Mouse (Mus musculus): ENCODE measurements around the gene Lif.

Lif gene

DNA sequence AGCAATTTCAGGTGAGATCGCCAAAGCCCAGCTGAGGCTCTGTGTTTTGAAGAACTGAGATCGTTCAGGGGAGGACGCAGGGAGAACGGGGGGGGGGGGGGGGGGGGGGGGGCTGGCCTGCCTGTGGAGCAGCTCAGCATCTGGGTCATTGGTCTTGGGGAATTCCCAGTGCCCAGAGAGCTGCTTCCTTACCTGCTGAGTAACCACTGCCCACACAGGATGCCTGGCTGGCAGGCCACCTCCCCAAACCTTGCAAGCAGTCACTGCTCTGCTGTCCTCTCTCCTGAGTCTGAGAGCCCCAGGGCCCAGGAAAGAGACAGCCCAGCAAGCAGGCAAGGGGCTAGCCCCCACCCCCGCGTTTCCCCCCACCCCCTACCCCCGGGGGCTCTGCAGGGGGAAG lies 5.5 kb downstream of the Lif start:
- DNase-seq (ENCODE audit: low spot score) = no peak

- no peak for DNase-seq (ENCODE audit: low spot score)
These were observed 5.9 kb downstream of the Lif start for GRCm38 (mm10) chr11:4263296-4263695.

DNA sequence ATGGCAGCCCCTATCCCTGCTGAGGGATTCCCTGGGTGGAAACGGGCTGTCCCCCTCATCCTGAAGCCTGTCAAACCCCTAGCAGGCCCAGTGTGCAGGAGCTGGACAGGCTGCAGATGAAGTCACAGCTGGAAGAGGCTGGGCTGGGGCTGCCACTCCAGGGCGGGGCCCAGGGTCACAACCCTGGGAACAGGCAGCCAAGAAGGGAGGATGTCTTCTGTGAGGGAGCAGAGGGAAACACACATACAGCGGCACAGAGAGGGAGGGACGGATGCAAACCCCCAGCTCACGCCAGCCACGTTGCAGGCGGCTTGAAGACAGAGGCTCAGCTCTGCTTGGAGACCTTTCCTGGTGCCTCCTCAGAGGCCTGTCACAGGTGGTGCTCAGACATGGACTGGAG lies 6.7 kb downstream of the Lif start:
- DNase-seq (ENCODE audit: low spot score) = peak; percentile 47

DNA sequence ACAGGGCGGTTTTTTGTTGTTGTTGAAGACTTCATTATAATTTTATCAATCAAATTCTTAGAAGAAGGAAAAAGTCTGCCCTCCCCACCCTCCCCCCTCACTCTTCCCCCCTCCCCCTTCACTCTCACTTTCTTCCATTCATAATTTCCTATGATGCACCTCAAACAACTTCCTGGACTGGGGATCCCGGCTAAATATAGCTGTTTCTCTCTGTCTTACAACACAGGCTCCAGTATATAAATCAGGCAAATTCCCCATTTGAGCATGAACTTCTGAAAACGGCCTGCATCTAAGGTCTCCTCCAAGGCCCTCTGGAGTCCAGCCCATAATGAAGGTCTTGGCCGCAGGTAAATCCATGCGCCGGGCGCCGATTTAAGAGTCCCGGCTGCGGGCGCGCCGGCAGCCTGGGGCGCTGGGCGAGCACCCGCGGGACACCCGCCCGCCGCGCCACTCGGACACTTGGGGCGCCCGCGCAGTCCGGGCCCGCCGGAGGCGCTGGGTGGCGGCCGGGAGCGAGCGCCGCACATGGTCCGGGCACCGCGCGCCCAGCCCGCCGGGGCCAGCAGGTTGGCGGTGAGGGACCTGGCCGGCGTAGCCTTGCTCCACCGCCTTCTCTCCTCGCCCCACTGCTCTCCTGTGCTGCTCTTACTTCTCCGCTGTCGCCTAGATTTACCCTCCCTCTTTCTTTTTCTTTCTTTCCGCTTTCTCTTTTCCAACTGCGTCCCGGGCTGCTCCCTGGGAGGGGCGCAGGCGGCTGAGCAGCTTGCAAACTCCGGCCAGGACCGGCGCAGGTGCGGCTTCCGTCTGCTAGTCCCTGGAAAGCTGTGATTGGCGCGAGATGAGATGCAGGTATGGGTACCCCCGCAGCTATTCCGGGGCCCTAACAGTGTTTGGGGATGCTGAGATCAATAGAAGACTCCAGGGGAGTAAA lies 9.2 kb downstream of the Lif start:
- DNase-seq (ENCODE audit: low spot score) = peak; percentile 56

DNA sequence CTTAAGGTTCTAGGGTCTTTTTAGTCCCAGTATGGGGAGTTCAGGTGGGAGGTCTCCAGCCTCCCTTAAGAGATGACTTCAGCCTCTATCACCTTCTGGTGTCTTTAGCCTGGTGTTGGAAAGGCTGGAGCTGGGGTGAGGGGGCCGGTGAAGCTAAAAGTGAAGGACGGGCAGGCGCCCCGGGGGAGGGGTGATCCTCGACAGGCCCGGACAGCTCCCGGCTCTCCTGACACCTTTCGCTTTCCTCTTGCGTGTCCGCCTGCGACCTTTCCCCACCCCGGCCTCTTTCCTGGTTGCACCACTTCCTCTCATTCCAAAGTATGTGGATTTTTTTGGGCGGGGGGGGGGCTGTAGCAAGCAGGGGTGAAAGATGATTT lies 9.8 kb downstream of the Lif start:
- DNase-seq (ENCODE audit: low spot score) = no peak

DNA sequence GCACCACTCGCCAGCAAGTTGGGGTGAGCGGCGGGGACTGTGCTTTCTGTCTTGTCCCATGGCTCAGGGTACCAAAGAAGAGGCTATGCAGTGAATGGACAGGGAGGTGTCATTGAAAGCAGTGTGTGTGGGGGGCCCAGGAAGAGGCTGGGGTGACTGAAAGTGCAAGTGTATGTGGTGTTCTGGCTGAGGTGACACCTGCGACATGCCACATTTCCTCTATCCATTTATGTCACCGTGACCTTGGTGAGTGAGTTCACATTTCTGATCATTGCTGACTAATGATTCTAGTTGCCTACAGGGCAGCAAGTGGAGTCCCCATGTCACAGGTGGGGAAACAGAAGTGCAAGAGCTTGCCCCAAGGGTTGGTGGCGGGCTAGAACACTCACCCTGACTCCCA lies 11.1 kb downstream of the Lif start:
- no peak for DNase-seq (ENCODE audit: low spot score)

GRCm38 (mm10) chr11:4270744-4271459 lies 13.5 kb downstream of the Lif start:
- no peak for DNase-seq (ENCODE audit: low spot score)

DNA sequence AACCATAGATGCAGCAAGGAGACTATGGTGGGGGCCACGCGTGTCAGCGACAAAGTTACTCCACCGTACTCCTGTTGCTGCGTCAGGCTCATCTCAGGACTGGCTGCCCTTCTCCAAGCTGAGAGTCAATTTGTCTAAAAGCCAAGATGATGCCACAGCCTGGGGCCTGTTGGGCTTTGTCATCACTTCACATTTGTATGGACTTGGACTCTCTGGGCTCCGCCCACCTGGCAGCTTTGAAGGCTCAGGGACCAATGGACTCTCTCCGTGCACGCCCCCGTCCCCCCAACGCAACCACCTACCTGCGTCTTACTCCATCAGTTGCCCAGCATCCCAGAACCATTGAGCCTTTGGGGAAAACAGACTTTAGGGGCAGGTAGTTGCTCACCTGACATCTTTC lies 14.2 kb downstream of the Lif start:
- DNase-seq (ENCODE audit: low spot score) = no peak

DNA sequence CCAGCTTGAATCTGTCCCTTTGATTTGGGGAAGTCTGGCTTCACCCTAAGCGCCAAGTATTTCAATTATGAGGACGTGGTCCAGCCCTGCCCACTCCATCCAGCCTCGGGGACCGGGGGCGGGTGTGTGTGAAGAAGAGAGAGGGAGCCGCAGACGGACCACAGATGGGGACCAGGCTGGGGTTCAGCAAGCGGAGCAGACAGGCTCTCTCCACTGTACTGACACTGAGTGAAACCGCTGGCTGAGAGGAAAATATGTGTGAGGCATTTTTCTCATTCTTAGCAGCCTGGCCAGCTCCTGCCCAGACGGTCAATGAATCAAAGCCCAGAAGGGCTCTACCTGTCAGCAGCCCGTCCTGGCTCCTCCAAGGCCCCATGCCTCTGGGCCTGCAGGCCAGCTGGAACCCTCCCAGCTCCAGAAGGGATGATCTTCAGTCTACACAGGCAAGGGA lies 19.1 kb downstream of the Lif start:
- no peak for DNase-seq (ENCODE audit: low spot score)

- no peak for DNase-seq (ENCODE audit: low spot score)
These were observed 22.6 kb downstream of the Lif start for GRCm38 (mm10) chr11:4279909-4280308.

- DNase-seq (ENCODE audit: low spot score) = no peak
These were observed 24.5 kb downstream of the Lif start for GRCm38 (mm10) chr11:4281852-4282251.

- no peak for DNase-seq (ENCODE audit: low spot score)
These were observed 26.3 kb downstream of the Lif start for GRCm38 (mm10) chr11:4283627-4284026.

DNA sequence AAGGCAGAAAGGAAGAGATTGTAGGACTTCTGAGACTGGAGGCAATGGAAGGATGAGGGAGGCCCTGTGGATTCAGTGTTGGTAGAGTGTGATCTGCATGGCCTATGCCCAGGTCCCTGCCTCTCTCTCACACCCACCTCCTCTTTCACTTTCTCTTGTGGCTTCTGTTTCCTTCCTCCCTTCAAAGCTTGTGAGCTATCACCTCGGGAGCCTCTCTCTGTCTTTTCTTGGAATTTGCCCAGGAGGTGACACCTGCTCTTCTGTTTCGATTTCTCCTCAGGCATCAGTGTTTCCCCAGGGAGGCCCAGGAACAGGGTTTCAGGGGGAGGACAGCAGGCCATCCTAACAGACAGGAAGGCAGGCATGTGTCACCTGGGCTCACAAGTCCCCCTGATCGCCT lies 31.9 kb downstream of the Lif start:
- DNase-seq (ENCODE audit: low spot score) = no peak

- DNase-seq (ENCODE audit: low spot score) = no peak
These were observed 34.3 kb downstream of the Lif start for GRCm38 (mm10) chr11:4291639-4292038.

DNA sequence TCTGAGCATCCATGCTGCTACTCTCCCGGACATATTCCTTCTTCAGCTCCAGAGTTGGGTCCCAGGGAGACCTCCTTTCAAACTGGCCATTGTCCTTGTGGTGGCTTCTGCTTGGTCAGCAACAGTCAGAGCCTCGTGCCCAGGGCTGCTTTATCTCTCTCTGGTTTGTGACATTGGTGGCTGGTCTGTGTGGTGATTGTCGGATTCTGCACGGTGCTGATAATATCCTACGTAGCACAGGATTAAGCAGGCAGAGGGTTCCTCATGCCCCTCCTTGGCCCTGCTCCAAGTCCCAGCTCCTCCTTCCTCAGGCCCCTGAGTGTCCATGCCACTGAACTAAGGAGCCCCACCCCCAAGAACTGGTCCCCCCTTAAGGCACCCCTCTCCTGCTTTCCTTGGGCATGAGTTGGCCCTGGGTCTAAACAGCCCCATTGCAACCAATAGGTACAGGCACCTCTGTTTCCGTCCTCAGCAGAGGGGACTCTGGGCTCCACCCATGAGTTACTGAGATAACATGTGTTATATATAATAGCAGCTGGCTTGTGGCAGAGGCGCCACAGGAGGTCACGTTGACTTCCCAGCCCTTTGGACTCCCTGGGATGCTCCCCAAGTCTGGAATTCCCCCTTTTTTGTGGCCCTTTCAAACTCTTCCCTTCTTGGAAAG lies 35.0 kb downstream of the Lif start:
- DNase-seq (ENCODE audit: low spot score) = no peak

DNA sequence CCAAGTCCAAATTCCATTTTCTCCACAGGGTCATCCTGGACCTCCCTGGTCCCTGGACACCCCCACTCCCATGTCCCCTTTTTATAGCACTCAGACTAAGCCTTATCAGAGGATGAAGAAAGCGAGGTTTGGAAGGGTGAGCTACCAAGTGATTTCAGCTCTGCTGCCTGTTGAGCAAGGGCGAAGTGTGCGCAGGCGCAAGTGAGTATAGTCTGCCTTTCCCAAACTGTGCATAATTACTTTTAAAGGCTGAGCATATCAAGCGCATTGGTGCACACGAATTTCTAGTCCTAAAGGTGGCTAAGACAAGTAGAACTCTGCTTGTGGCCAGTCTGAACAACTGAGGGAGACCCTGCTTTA lies 35.5 kb downstream of the Lif start:
- no peak for DNase-seq (ENCODE audit: low spot score)

DNA sequence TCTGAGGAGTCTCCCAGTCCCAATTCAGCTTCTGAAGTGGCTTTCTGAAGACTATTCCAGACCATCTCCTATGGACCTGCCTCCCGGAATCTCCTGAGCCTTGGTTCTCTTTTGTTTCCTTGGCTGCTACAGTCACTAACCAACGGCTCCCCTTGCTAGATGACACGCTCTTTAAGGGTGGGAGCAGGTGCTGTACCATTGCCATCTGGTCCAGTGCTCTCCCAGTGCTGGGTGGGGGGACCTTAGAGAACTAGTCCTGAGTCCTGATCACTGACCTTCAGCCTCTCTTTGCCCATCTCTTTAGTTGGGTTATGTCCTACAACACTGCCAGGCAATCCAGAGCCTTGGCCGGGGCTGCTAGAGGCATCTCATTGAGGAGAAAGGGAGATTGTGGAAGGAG lies 36.1 kb downstream of the Lif start:
- no peak for DNase-seq (ENCODE audit: low spot score)

DNA sequence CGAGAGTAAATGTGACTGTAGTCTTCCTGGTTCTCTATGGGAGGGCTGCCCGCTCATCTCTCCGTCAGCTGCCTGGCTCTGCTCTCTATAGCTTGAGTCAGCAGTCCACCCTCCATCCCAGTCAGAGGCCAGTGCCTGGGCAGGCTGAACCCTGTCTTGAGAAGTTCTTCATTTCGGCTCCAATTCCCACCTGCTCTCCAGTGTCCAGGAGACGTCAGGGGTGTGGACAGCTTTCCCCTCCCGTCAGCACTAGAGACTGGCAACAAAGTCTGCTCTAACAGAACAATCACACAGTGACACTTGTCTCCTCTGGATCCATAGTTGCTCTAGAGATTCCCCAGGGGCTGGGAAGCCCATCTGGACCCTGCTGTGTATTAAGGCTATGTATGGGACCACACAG lies 36.7 kb downstream of the Lif start:
- DNase-seq (ENCODE audit: low spot score) = no peak

DNA sequence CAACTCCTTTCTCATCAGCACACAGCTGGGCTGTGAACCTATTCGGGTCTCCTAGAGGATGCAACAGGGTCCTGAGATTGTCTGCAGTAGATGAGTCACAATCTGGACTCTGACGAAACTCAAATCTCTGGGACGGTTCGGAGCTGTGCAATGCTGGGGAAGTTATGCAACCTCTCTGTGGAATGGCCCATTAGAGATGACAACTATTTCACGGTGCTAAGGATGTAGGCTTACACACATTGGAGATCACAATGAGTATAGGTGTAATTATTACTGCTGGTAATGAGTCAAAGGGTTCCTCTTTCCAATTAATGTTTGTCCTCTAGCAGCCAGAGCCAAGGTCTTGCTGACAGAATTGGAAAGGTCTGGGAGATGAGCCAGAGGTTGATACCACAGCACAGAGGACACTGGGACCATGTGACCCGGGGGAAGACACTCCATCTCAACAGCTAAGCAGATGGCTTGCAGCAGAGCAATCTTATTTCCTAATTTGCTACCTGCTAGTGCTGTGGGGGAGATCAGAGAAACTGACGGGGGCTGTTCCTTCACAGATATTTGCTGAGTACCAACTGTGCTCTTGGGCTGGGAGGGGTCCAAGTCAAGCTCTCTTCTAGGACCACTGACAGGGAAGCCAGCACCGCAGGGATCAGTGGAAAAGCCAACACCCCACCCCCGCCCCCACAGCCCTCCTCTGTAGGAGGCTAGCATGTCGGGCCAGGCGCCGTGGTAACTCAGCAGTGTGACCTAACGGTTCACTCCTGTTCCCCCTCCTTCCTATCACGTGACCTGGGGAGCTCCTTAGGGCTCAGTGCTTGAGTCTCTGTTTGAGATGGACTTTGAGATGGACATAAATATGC lies 37.4 kb downstream of the Lif start:
- DNase-seq (ENCODE audit: low spot score) = no peak

DNA sequence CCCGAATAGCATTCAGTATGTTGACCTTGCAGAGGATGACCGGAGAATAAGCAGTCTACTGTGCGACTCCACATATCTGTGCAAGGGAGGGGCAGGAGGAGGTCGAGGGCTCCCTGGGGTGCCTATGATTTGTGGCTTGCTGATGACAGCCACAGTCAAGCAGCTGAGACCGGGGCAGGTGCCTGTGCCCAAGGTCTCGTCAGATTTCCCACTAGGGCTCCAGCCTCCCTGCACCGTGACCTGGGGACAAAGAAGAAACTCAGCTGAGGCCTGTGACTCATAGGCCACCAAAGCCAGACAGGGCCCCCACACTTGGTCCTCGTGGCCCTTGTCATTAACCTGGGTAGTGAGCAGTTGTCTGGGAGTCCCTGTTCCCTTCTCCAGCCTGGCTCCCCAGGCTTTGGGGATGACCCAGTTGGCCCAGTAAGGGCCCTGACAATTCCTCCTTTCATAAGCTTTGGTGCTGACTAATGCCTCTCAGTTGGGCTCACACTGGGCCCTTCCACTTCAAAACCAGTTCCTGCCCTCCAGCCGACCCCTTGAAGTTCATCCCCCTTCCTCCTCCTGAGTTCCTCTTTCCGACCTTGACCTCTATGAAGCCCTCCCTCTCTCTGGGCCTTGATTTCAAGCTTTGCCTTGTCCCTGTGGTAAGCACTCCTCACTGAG lies 39.4 kb downstream of the Lif start:
- DNase-seq (ENCODE audit: low spot score) = no peak

DNA sequence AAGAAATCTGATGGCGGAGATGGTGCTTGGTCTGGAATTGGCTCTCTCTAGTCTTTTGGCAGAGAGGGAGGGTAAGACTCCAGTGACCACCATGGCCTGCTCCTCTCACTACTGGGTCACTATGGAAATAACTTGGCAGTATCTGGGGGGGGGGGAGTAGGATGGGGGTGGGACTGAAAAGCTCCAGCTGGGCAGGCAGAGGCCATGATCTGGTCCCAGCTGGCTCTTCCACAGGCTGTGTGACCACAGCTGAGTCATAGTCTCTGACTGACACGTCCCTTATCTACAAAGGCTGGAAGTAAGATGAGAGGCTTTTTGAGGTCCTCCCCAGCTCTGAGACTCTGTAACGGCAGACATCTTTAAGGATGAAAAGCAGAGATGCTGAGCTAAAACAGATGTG lies 40.4 kb downstream of the Lif start:
- DNase-seq (ENCODE audit: low spot score) = no peak

DNA sequence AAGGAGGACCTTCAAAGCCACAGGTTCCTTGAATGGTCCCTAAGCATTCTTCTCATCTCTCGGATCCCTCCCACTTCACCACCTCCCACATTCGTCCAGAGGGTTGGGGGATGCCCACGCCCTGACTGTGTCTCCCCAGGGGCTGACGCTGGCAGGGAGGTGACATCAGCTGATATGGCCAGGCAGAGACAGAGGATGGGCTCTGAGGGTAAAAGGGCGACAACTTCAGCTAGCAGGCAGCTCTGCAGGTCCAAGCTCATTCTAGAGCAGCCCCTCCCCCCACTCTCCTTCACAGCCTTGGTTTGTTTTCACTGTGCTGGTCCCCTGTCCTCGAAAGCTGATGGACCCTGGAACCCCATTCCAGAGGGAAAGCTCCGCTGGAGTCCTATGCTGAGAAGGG lies 41.3 kb downstream of the Lif start:
- DNase-seq (ENCODE audit: low spot score) = no peak

Measured in ovary, postnatal 14 days (tissue).